Mouse (Mus musculus): Measurements from ENCODE around the gene Vwa5b1. TPM values are rescaled to one million over a fixed set of nuclear protein-coding genes. Genes with fewer than 3 reads are reported as not detected.

The Vwa5b1 gene
- total and polyA plus RNA-seq, 2 experiments from 2014 or later: 1.5 to 9.2 TPM

DNA sequence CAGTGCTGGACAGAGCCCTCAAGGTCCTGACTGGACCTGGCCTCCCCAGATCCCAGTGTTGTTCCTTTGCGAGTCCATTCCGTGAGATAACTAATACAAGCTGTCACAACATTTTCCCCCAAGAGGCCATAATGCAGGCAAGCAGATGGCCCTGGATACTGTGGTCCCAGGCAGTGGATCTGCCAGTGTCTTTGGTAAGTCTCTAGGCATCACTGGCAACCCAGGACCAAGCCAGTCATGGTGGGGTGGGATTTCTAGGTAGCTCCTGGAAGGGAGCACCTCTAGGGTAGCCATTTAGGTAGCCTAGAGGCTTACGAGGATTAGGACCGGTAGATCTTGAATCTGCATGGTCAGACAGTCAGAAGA is 445 bp upstream of the Vwa5b1 start:
- 50% methylated on average over 4 of the region's 4 CpGs for WGBS
- no peaks in the 10 kb centered on the region for H3K36me3 ChIP-seq (ENCODE audit: insufficient read depth)
- ATAC-seq (no peak), DNase-seq (no peak)
- 0 out of 2 replicates have a peak overlapping the region, but pooled peaks have one; percentile 10 for H3K4me2 ChIP-seq (ENCODE audit: low read depth)
- peaks cover 7% of the 10 kb centered on the region; the same call in 1 of the 2 replicates for H3K4me1 ChIP-seq (ENCODE audit: insufficient read depth)
- no peaks in the 10 kb centered on the region for H3K27me3 ChIP-seq (ENCODE audit: insufficient read depth, low read length)
- H3K4me3 ChIP-seq (ENCODE audit: low read depth, low read length): no peak overlapping the region
- 0 out of 2 replicates have a peak overlapping the region, but pooled peaks have one; percentile 15 for H3K27ac ChIP-seq (ENCODE audit: low read depth, low read length)
- no peak for TF ChIP-seq CTCF (IDR thresholded peaks at IDR 0.05; ENCODE audit: low read depth)
- H3K9me3 ChIP-seq (ENCODE audit: low read length): 0 out of 2 replicates have a peak, but pooled peaks cover 3% of the 10 kb centered on the region
- H3K9ac ChIP-seq: no peak overlapping the region; the same call in 1 of the 2 replicates

DNA sequence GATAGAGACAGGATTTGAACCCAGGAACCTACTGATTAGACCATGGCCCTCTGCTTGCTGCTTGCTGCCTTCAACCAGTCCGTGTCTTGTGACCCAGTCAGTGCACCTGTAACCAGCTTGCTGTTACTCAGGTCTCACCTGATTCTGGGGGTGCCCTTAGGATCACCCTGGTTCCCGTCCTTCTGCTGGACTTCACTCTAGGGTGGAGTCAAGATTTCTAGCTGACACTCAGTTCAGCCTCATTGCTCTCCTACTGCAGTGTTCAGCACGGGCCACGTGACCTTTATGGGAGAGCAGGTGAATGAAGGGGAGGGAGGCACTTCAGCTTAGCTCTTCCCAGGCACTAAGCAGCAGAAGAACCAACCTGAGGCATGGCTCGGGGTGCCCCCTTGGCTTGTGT is 7.4 kb downstream of the Vwa5b1 start:
- no peak for TF ChIP-seq CTCF (IDR thresholded peaks at IDR 0.05; ENCODE audit: low read depth)
- H3K4me3 ChIP-seq (ENCODE audit: low read depth, low read length): no peak overlapping the region
- H3K4me2 ChIP-seq (ENCODE audit: low read depth): no peak overlapping the region
- DNase-seq (no peak), ATAC-seq (no peak)
- H3K9ac ChIP-seq: no peak overlapping the region
- no peaks in the 10 kb centered on the region for H3K9me3 ChIP-seq (ENCODE audit: low read length)
- H3K36me3 ChIP-seq (ENCODE audit: insufficient read depth): no peaks in the 10 kb centered on the region
- 76% methylated on average over 5 of the region's 5 CpGs for WGBS
- H3K27ac ChIP-seq (ENCODE audit: low read depth, low read length): no peak overlapping the region
- H3K4me1 ChIP-seq (ENCODE audit: insufficient read depth): no peaks in the 10 kb centered on the region
- no peaks in the 10 kb centered on the region for H3K27me3 ChIP-seq (ENCODE audit: insufficient read depth, low read length)

DNA sequence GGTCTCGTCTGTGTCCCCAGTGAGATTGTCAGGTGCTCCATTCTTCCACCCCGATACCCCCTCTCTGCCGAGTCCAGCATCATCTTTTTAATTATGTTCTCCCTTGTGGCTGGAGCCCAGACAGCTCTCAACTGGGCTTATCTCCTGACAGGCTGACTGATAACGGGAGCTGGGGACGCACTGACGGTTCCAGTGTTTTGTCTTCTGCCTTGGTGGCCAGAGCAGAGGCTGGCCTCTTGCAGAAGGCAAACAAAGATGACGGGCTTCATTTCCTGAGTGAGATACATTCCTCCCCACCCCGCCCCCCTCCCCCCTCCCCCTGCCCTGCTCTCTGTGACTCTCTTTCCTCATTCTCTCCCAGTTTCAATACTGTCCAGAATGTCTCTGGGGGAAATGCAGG is 21.2 kb downstream of the Vwa5b1 start:
- Histone ChIP-seq H3K27me3 (ENCODE audit: insufficient read depth, low read length) (no peaks in the 10 kb centered on the region), H3K9ac (no peak overlapping the region), H3K4me3 (ENCODE audit: low read depth, low read length) (no peak overlapping the region), H3K36me3 (ENCODE audit: insufficient read depth) (no peaks in the 10 kb centered on the region), H3K4me2 (ENCODE audit: low read depth) (no peak overlapping the region), H3K27ac (ENCODE audit: low read depth, low read length) (no peak overlapping the region), H3K9me3 (ENCODE audit: low read length) (no peaks in the 10 kb centered on the region), H3K4me1 (ENCODE audit: insufficient read depth) (no peaks in the 10 kb centered on the region)
- DNase-seq: no peak
- no peak for TF ChIP-seq CTCF (IDR thresholded peaks at IDR 0.05; ENCODE audit: low read depth)
- no peak for ATAC-seq
- 25% methylated on average over 8 of the region's 8 CpGs for WGBS

DNA sequence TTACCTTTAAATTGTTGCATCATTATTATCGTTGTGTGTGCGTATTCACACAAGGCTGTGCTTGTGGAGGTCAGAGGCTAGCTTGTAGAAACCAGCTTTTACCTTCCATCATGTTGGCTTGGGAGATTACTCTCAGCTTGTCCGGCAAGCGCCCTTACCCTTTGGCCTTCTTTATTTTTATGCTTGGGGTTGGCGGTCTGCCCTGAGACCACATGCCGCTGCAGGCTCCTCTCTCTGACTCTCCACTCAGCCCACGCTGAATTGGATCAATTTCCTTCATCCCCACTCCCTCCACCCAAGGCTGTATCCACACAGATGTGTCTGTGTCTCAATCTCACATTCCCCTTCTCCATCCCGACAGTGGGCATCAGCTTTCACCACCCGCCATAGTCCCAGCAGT is 33.8 kb downstream of the Vwa5b1 start:
- H3K4me2 ChIP-seq (ENCODE audit: low read depth): no peak overlapping the region
- no peak for DNase-seq
- no peaks in the 10 kb centered on the region for H3K27me3 ChIP-seq (ENCODE audit: insufficient read depth, low read length)
- TF ChIP-seq CTCF (IDR thresholded peaks at IDR 0.05; ENCODE audit: low read depth): no peak
- WGBS: 76% methylated on average over 9 of the region's 9 CpGs
- no peak for ATAC-seq
- no peaks in the 10 kb centered on the region for H3K9me3 ChIP-seq (ENCODE audit: low read length)
- H3K36me3 ChIP-seq (ENCODE audit: insufficient read depth): no peaks in the 10 kb centered on the region
- peaks cover 18% of the 10 kb centered on the region for H3K4me1 ChIP-seq (ENCODE audit: insufficient read depth)
- H3K27ac ChIP-seq (ENCODE audit: low read depth, low read length): no peak overlapping the region
- H3K4me3 ChIP-seq (ENCODE audit: low read depth, low read length): no peak overlapping the region
- no peak overlapping the region for H3K9ac ChIP-seq

DNA sequence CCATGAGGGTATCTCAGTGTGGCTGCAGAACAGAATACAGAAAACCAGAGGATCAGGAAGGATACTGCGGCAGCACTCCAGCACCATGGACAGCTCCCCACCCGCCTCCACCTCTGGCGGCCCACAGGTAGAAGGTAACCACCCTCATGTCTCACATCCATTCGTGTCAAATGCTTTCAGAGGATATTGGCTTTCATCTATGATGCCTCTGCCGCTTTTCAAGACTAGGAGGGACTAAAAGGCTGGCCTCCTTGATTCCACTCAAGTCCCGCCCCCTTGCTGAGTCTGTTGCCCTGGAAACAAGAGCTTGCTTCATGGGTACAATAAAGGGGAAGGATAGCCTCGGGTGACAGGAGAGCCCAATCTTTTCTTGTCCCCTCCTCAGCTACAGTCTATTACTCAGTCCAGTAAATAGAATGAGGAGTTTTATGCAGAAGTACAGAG is 37.8 kb downstream of the Vwa5b1 start:
- Histone ChIP-seq H3K36me3 (ENCODE audit: insufficient read depth) (no peaks in the 10 kb centered on the region), H3K27ac (ENCODE audit: low read depth, low read length) (no peak overlapping the region; the same call in 1 of the 2 replicates), H3K9me3 (ENCODE audit: low read length) (no peaks in the 10 kb centered on the region), H3K27me3 (ENCODE audit: insufficient read depth, low read length) (no peaks in the 10 kb centered on the region), H3K9ac (no peak overlapping the region), H3K4me1 (ENCODE audit: insufficient read depth) (peaks cover 21% of the 10 kb centered on the region), H3K4me2 (ENCODE audit: low read depth) (peak overlapping the region; percentile 25), H3K4me3 (ENCODE audit: low read depth, low read length) (no peak overlapping the region)
- ATAC-seq (peak; percentile 93), DNase-seq (peak; percentile 82)
- WGBS: 4% methylated on average over 7 of the region's 7 CpGs
- TF ChIP-seq CTCF (IDR thresholded peaks at IDR 0.05; ENCODE audit: low read depth): no peak

DNA sequence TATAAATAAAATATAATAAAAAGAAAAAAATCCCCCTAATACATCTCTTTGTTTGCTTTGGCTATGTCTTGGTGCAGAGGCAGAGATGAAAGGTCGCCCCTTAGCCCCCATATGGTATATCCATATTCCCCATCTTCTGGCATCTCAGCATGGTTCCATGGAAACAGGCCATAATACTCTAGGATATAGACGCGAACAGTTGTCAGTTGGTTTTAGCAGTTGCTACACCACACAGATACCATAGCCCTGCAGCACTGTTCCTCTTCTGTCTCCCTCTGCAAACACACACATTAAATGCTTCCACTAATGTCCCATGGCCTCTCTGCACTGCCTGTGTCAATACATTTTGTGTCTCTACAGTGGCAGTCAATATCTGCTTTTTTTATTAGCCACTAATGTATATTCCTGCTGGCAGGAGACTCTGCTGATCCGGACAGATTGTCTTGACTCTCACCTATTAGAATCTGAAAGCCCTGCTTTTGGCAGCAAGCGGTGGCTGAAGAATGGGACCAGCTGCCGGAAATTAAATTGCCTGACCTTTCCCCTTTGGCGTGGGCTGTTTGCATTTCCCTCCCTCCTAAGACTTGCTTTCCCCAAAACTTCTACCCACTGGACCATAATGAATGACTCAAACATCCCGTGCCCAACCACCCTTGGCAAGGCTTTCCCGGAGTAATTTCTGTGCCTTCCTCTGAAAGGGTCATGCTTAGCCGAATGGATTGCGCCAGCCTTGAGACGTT is 39.1 kb downstream of the Vwa5b1 start:
- H3K36me3 ChIP-seq (ENCODE audit: insufficient read depth): no peaks in the 10 kb centered on the region
- no peak for TF ChIP-seq CTCF (IDR thresholded peaks at IDR 0.05; ENCODE audit: low read depth)

DNA sequence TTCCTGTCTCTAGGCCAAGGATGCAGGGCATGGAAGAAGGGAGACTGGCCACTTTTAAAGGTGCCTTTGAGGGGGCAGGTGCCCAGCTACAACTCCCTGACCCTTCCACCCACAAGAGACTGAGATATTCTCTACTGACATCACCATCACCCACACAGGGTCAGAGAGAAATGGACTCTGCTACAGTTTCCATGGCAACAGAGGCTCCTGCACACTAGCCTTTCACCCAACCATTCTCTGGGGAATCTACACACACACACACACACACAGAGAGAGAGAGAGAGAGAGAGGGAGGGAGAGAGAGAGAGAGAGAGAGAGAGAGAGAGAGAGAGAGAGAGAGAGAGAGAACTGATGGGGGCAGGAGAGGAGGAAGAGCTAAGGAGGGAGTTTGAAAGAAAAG is 50.7 kb downstream of the Vwa5b1 start:
- no peaks in the 10 kb centered on the region for H3K9me3 ChIP-seq (ENCODE audit: low read length)
- no peak overlapping the region for H3K9ac ChIP-seq
- no peaks in the 10 kb centered on the region for H3K4me1 ChIP-seq (ENCODE audit: insufficient read depth)
- DNase-seq: no peak
- no peak for TF ChIP-seq CTCF (IDR thresholded peaks at IDR 0.05; ENCODE audit: low read depth)
- H3K4me3 ChIP-seq (ENCODE audit: low read depth, low read length): no peak overlapping the region
- H3K4me2 ChIP-seq (ENCODE audit: low read depth): no peak overlapping the region
- H3K27me3 ChIP-seq (ENCODE audit: insufficient read depth, low read length): no peaks in the 10 kb centered on the region
- H3K27ac ChIP-seq (ENCODE audit: low read depth, low read length): no peak overlapping the region
- peak; percentile 36; the same call in 1 of the 2 replicates for ATAC-seq
- no peaks in the 10 kb centered on the region for H3K36me3 ChIP-seq (ENCODE audit: insufficient read depth)

More for the DNA sequence above, 39.1 kb downstream of the Vwa5b1 start:
- H3K4me3 ChIP-seq (ENCODE audit: low read depth, low read length): no peak overlapping the region
- no peak overlapping the region for H3K4me2 ChIP-seq (ENCODE audit: low read depth)
- H3K9ac ChIP-seq: no peak overlapping the region
- H3K27me3 ChIP-seq (ENCODE audit: insufficient read depth, low read length): no peaks in the 10 kb centered on the region
- no peaks in the 10 kb centered on the region for H3K9me3 ChIP-seq (ENCODE audit: low read length)
- no peak for ATAC-seq
- WGBS: 31% methylated on average over 12 of the region's 12 CpGs
- peak; percentile 33 for DNase-seq
- peaks cover 21% of the 10 kb centered on the region for H3K4me1 ChIP-seq (ENCODE audit: insufficient read depth)
- no peak overlapping the region for H3K27ac ChIP-seq (ENCODE audit: low read depth, low read length)

Measured in forebrain, postnatal 0 days (tissue).